Mouse (Mus musculus) C2C12 (cell line): ENCODE measurements around the gene Lmln. TPM values are rescaled to one million over a fixed set of nuclear protein-coding genes. Genes with fewer than 3 reads are reported as not detected.

ENCODE experiments used
- H3K27me3 ChIP-seq: one replicate; pipeline ENCODE4 v1.6.1; 2011; ENCODE audit not compliant: control insufficient read depth, insufficient read depth, insufficient read length
- H3K36me3 ChIP-seq: one replicate; pipeline ENCODE4 v1.6.1; 2011; ENCODE audit not compliant: control insufficient read depth, insufficient read depth
- H3K4me3 ChIP-seq: one replicate; pipeline ENCODE4 v1.5.1; 2011; ENCODE audit warnings: mild to moderate bottlenecking, control low read depth; ENCODE audit not compliant: poor library complexity, insufficient read depth, severe bottlenecking
- H3K79me2 ChIP-seq: one replicate; pipeline ENCODE4 v1.6.1; 2011; ENCODE audit not compliant: control insufficient read depth, insufficient read depth
- H3K79me3 ChIP-seq: one replicate; pipeline ENCODE4 v1.6.1; 2011; ENCODE audit warnings: low read depth, control low read depth
- H3ac ChIP-seq: one replicate; pipeline ENCODE3; 2011; ENCODE audit warnings: low read depth; ENCODE audit not compliant: control insufficient read depth, insufficient read length
- CEBPB ChIP-seq: IDR thresholded peaks from one replicate; pipeline ENCODE4 v1.6.1; 2011; ENCODE audit warnings: low read depth, mild to moderate bottlenecking, control low read depth, moderate library complexity
- CTCF ChIP-seq: IDR thresholded peaks from one replicate; pipeline ENCODE4 v1.5.1; 2011; ENCODE audit not compliant: control insufficient read depth, insufficient read depth, insufficient read length
- FOSL1 ChIP-seq: IDR thresholded peaks from one replicate; pipeline ENCODE4 v1.8.0; 2011; ENCODE audit warnings: mild to moderate bottlenecking, low read length; ENCODE audit not compliant: poor library complexity, insufficient read depth, severe bottlenecking
- MAX ChIP-seq: IDR thresholded peaks from one replicate; pipeline ENCODE4 v1.6.1; 2011; ENCODE audit warnings: mild to moderate bottlenecking, control low read depth
- MYOD1 ChIP-seq: IDR thresholded peaks from one replicate; pipeline ENCODE4 v1.6.1; 2011; ENCODE audit warnings: low read depth; ENCODE audit not compliant: control insufficient read depth, insufficient read length
- MYOG ChIP-seq: IDR thresholded peaks from one replicate; pipeline ENCODE4 v1.6.1; 2011; ENCODE audit not compliant: control insufficient read depth, insufficient read length; ENCODE audit errors: extremely low read depth
- USF1 ChIP-seq: IDR thresholded peaks from one replicate; pipeline ENCODE4 v1.6.1; 2011; ENCODE audit warnings: low read depth, mild to moderate bottlenecking, control low read depth, moderate library complexity
- polyA plus RNA-seq: library from polyadenylated mRNA; unstranded; fragments of >200 nt; fragmentation: generic; extraction: Trizol; gene quantifications from one replicate; pipeline ENCODE4 v1.2.1, GENCODE M21; 2012; ENCODE audit warnings: missing spikeins

Gene Lmln
- polyA plus RNA-seq, 1 experiment = 1.2 TPM

DNA sequence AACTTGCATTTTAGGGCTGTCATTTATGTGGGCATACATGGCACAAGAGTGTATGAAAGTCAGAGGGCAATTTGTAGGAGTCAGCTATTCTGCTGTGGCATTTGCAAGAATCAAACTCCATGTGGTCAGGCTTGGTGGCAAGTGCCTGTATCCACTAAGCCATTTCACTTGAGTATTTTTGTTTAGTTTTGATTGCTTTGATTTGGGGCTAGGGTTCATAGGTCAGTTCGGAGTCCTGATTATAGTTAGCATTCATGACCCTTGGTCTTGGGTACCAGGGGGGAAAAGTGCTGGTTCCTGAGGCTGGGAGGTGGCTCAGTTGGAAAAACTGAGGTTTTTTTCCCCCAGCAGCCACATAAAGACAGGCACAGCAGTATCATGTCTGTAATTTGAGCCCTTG lies 2.9 kb upstream of the Lmln start:
- Histone ChIP-seq H3K79me3 (peaks cover 34% of the 10 kb centered on the region), H3ac (no peak overlapping the region), H3K79me2 (peaks cover 43% of the 10 kb centered on the region), H3K36me3 (peaks cover 42% of the 10 kb centered on the region), H3K4me3 (no peak overlapping the region), H3K27me3 (no peaks in the 10 kb centered on the region)
- TF ChIP-seq MYOD1 (no peak), CTCF (no peak)

DNA sequence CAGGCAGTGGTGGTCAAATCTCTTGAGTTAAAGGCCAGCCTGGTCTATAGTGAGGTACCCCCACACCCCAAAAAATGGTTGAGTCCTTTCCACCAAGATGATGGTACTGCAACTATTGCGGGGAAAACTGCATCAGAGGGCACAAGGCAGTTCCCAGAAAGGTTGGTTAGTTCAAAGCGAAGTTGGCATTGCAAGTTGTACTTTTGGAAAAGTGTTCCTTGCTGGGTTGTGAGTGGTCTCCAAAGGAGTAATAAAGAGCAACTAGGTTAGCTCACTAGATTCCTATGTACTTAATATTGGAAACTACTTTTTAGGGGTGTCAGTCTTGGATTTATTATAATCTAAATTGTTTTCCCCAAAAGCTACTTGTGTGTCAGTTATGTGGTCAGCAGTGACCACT lies 1.4 kb upstream of the Lmln start:
- H3ac ChIP-seq = no peak overlapping the region
- TF ChIP-seq MYOG (no peak), CTCF (no peak), CEBPB (no peak), FOSL1 (no peak)
- H3K79me2 ChIP-seq = peaks cover 43% of the 10 kb centered on the region
- H3K27me3 ChIP-seq = no peaks in the 10 kb centered on the region
- peaks cover 34% of the 10 kb centered on the region for H3K79me3 ChIP-seq
- H3K36me3 ChIP-seq = peaks cover 42% of the 10 kb centered on the region
- no peak overlapping the region for H3K4me3 ChIP-seq

DNA sequence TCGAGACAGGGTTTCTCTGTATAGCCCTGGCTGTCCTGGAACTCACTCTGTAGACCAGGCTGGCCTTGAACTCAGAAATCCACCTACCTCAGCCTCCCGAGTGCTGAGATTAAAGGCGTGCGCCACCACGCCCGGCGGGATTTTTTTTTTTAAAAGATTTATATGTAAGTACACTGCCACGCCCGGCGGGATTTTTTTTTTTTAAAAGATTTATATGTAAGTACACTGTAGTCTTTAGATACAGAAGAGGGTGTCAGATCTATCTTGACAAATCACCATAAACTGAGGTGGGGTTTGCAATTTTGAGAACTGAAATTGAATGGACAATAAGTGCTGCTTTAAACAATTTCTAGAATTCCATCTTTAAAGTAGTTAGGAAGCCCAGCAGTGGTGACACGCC lies 921 bp upstream of the Lmln start:
- H3K79me3 ChIP-seq = peaks cover 33% of the 10 kb centered on the region

DNA sequence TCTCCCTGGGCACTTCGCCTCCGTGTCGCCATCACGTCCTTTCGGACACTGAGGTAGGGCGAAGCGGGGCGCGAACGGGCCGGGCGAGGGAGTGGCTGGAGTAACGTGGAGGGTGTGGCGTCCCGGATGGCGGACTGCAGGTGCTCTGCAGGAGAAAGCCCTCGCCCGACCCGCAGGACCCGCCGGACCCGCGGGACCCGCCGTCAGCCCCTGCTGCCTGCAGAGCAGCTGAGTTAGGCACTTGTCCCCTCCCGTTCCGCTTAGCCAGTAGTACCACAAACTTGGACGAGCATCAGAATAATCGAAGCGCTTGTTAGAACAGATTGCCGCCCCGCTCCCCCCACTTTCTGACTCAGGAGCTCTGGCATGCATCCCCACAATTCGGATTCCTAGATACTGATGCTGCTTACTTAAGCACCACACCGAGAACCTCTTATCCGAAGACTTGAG lies 386 bp downstream of the Lmln start:
- TF ChIP-seq MYOG (no peak), CTCF (no peak), MAX (no peak), FOSL1 (no peak), USF1 (no peak), MYOD1 (no peak), CEBPB (no peak)
- Histone ChIP-seq H3ac (peak overlapping the region; percentile 66), H3K79me3 (peaks cover 20% of the 10 kb centered on the region), H3K4me3 (peak overlapping the region; percentile 48), H3K27me3 (no peaks in the 10 kb centered on the region), H3K36me3 (peaks cover 34% of the 10 kb centered on the region), H3K79me2 (peaks cover 28% of the 10 kb centered on the region)

More for the DNA sequence above, 921 bp upstream of the Lmln start:
- Histone ChIP-seq H3K4me3 (no peak overlapping the region), H3K79me2 (peaks cover 41% of the 10 kb centered on the region), H3ac (no peak overlapping the region), H3K36me3 (peaks cover 42% of the 10 kb centered on the region), H3K27me3 (no peaks in the 10 kb centered on the region)
- TF ChIP-seq CEBPB (no peak), MYOD1 (no peak), MYOG (no peak), CTCF (no peak), USF1 (no peak), FOSL1 (no peak)

DNA sequence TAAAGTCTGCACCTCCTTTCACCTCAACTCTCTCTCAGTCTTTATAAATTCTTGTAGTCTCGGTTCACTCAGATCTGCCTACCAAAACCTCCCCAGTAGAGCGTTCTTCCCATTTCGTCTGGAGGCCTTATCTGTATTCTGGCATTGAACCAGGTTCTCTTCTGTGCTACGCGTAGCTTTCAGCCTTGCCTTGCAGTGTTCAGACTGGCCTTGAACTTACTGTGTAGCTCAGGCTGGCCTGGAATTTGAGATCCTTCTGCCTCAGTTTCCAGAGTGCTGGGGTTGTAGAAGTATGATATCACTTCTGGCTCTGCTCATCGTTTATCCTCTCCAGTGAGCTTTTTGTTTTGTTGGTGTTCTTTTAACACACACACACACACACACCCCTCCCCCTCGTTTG lies 946 bp downstream of the Lmln start:
- Histone ChIP-seq H3K79me2 (peaks cover 22% of the 10 kb centered on the region), H3K27me3 (no peaks in the 10 kb centered on the region), H3K4me3 (peak overlapping the region; percentile 48), H3ac (peak overlapping the region; percentile 66), H3K36me3 (peaks cover 28% of the 10 kb centered on the region), H3K79me3 (peaks cover 15% of the 10 kb centered on the region)
- TF ChIP-seq USF1 = no peak
- no peak for TF ChIP-seq MYOG
- TF ChIP-seq MAX = no peak
- TF ChIP-seq FOSL1 = no peak
- no peak for TF ChIP-seq CTCF
- TF ChIP-seq MYOD1 = no peak
- TF ChIP-seq CEBPB = no peak

DNA sequence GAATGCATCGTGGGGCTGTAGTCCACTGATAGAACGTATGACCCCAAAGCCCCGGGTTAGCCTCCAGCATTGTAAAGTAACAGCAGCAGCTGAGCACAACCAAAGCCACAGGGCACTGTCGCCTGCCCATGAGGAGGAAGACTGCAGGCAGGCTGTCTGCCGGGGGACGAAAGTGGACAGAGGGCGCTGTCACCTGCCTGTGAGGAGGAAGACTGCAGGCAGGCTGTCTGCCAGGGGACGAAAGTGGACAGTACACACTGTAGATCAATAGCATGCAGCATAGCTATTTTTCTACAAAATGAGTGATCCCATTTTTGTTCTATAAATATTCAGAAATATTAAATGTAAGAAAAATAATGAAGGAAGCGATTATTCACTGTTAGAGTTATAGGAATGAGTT lies 2.3 kb downstream of the Lmln start:
- peaks cover 9% of the 10 kb centered on the region for H3K79me2 ChIP-seq
- no peak overlapping the region for H3K4me3 ChIP-seq

More for the DNA sequence above, 2.3 kb downstream of the Lmln start:
- H3K27me3 ChIP-seq = no peaks in the 10 kb centered on the region
- H3K36me3 ChIP-seq = peaks cover 15% of the 10 kb centered on the region
- H3K79me3 ChIP-seq = peaks cover under 1% of the 10 kb centered on the region
- no peak overlapping the region for H3ac ChIP-seq
- TF ChIP-seq CTCF (no peak), CEBPB (no peak), USF1 (no peak), MYOD1 (no peak), MYOG (no peak), FOSL1 (no peak), MAX (no peak)
